Mouse (Mus musculus) liver, adult 2 months (tissue): Measurements from ENCODE around the gene Gprc5a. TPM values are rescaled to one million over a fixed set of nuclear protein-coding genes. Genes with fewer than 3 reads are reported as not detected.

Experiments
- DNase-seq: peaks from one replicate; pipeline ENCODE4 v3.0.0-alpha.2; 2011; ENCODE audit warnings: low read depth, low spot score; ENCODE audit errors: extremely low read depth
- H3K27ac ChIP-seq: fragments of 200-500 bp; replicated peaks from 2 replicates; pipeline ENCODE4 v1.5.1; 2012; ENCODE audit warnings: low read depth, mild to moderate bottlenecking, control low read depth, inconsistent platforms, low read length; ENCODE audit not compliant: insufficient read depth
- H3K27me3 ChIP-seq: fragments of 200-500 bp; 2 replicates; pipeline ENCODE4 v1.6.1; 2012; ENCODE audit warnings: mild to moderate bottlenecking, moderate library complexity, low read length, inconsistent platforms; ENCODE audit not compliant: control insufficient read depth, insufficient read depth
- H3K36me3 ChIP-seq: fragments of 200-500 bp; 2 replicates; pipeline ENCODE4 v1.6.1; 2012; ENCODE audit warnings: low read length, inconsistent platforms; ENCODE audit not compliant: control insufficient read depth, insufficient read depth
- H3K4me1 ChIP-seq: fragments of 200-500 bp; 2 replicates; pipeline ENCODE4 v1.6.1; 2011; ENCODE audit warnings: low read length; ENCODE audit not compliant: control insufficient read depth, insufficient read depth
- H3K4me3 ChIP-seq: fragments of 200-500 bp; 2 replicates; pipeline ENCODE4 v1.5.1; 2011; ENCODE audit warnings: low read depth, mild to moderate bottlenecking, control low read depth, low read length, moderate library complexity; ENCODE audit not compliant: insufficient read depth
- H3K79me2 ChIP-seq: fragments of 200-500 bp; 2 replicates; pipeline ENCODE4 v1.6.1; 2012; ENCODE audit warnings: inconsistent platforms, mild to moderate bottlenecking, low read length, moderate library complexity; ENCODE audit not compliant: control insufficient read depth, insufficient read depth
- H3K9ac ChIP-seq: fragments of 200-500 bp; 2 replicates; pipeline ENCODE4 v1.6.1; 2012; ENCODE audit warnings: low read depth, mild to moderate bottlenecking, control low read depth, inconsistent platforms, low read length
- CTCF ChIP-seq: fragments of 200-500 bp; IDR thresholded peaks from 2 replicates; pipeline ENCODE4 v1.5.1; 2011; ENCODE audit warnings: low read depth, low read length, control low read depth
- POLR2A ChIP-seq: fragments of 200-500 bp; IDR thresholded peaks from 2 replicates; pipeline ENCODE4 v1.6.1; 2011; ENCODE audit warnings: low read length, control low read depth; ENCODE audit not compliant: insufficient read depth; ENCODE audit errors: extremely low read depth
- WGBS: fragments of 180-500 bp; shearing (Covaris S2); methylation state at CpG from one replicate; pipeline ENCODE4 v1.1.7; 2018; 5-methylcytosine and 5-hydroxymethylcytosine counted together
- polyA plus RNA-seq: library from polyadenylated mRNA; depleted of rRNA; stranded (reverse); fragments of >200 nt; gene quantifications from 2 replicates; pipeline ENCODE4 v1.2.3, GENCODE M21; 2012; rRNA removed
- total RNA-seq: library from RNA; depleted of rRNA; stranded (reverse); fragments of >200 nt; gene quantifications from 2 replicates; pipeline ENCODE4 v1.2.3, GENCODE M21; 2014; rRNA removed

Gene Gprc5a
- total and polyA plus RNA-seq, 2 experiments = 0.11 TPM; not detected in 1

DNA sequence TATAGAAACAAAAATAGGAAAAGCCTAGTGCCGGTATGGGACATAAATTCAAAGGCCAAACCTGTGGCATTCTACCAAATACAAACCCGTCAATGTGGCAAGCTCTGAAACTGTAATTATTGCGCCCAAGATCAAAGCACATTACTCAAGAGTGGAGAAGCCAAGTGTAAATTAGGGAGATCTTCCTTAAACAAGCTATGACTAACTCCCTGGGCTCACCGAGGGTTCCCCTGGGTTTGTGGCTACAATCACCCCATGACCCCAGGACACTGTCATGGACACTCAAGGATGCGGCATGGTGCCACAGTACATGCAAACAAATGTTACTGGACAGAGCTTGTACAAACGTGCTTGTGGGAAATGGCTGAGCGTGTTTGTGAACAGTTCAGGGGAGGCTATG lies 67.6 kb downstream of the Gprc5a start:
- Histone ChIP-seq H3K36me3 (peaks cover 17% of the 10 kb centered on the region), H3K27me3 (no peaks in the 10 kb centered on the region), H3K27ac (no peak overlapping the region), H3K4me1 (no peaks in the 10 kb centered on the region), H3K4me3 (no peak overlapping the region), H3K9ac (no peak overlapping the region), H3K79me2 (no peaks in the 10 kb centered on the region)
- WGBS = 65% methylated on average over 7 of the region's 7 CpGs
- no peak for DNase-seq
- TF ChIP-seq CTCF (no peak), POLR2A (no peak)

DNA sequence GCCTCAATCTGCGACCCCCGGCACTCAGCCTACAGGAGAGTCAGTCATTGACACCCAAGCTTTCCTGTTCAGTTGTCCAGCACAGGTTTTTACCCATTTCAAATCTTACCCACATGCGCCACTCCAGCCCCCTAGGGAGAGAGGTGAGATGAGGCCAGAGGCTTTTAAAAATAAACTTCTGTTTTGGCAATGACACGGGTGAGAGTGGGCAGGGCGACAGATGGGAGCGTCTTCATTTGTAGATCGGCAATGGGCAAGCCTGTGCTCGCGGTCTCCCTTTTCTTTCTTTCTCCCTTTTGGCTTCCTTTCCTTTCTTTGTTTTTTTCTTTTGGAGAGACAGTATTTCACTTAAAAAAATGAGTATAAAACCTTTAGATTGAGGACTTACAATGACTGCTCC lies 68.0 kb downstream of the Gprc5a start:
- TF ChIP-seq CTCF (no peak), POLR2A (no peak)

More for the DNA sequence above, 68.0 kb downstream of the Gprc5a start:
- 94% methylated on average over 9 of the region's 9 CpGs for WGBS
- no peaks in the 10 kb centered on the region for H3K4me1 ChIP-seq
- H3K9ac ChIP-seq = no peak overlapping the region
- no peak for DNase-seq
- H3K79me2 ChIP-seq = no peaks in the 10 kb centered on the region
- H3K36me3 ChIP-seq = peaks cover 21% of the 10 kb centered on the region
- no peaks in the 10 kb centered on the region for H3K27me3 ChIP-seq
- no peak overlapping the region for H3K27ac ChIP-seq
- no peak overlapping the region for H3K4me3 ChIP-seq

Other genes with a start within 250 kb of the Gprc5a start
- 48.5 and 49.5 TPM in 2 replicates for gene Crebl2, start 235.5 kb upstream of the Gprc5a start, total RNA-seq
- gene Crebl2, start 235.5 kb upstream of the Gprc5a start, polyA plus RNA-seq = 20.9 and 23.2 TPM in 2 replicates
- gene Gpr19, start 167.1 kb upstream of the Gprc5a start, total RNA-seq = 4.7 and 4.8 TPM in 2 replicates
- 4.9 and 6.9 TPM in 2 replicates for gene Gpr19, start 167.1 kb upstream of the Gprc5a start, polyA plus RNA-seq
- 14.4 and 16.2 TPM in 2 replicates for gene Cdkn1b, start 145.2 kb upstream of the Gprc5a start, total RNA-seq
- gene Cdkn1b, start 145.2 kb upstream of the Gprc5a start, polyA plus RNA-seq = 7.1 and 8.6 TPM in 2 replicates
- gene Apold1, start 83.9 kb upstream of the Gprc5a start, total RNA-seq = 0.55 and 1.0 TPM in 2 replicates
- 0.40 and 0.49 TPM in 2 replicates for gene Apold1, start 83.9 kb upstream of the Gprc5a start, polyA plus RNA-seq
- 25.6 and 26.7 TPM in 2 replicates for gene Ddx47, start 54.0 kb upstream of the Gprc5a start, total RNA-seq
- 22.2 and 26.4 TPM in 2 replicates for gene Ddx47, start 54.0 kb upstream of the Gprc5a start, polyA plus RNA-seq
- not detected in 2 replicates for gene Gprc5d, start 52.6 kb downstream of the Gprc5a start, total RNA-seq
- gene Gprc5d, start 52.6 kb downstream of the Gprc5a start, polyA plus RNA-seq = 0.17 TPM in 1 of 2 replicates, not detected in the other
- 14.8 and 15.3 TPM in 2 replicates for gene Fam234b, start 132.3 kb downstream of the Gprc5a start, total RNA-seq
- 14.8 and 15.1 TPM in 2 replicates for gene Fam234b, start 132.3 kb downstream of the Gprc5a start, polyA plus RNA-seq
- 282 and 334 TPM in 2 replicates for gene Hebp1, start 132.4 kb downstream of the Gprc5a start, total RNA-seq
- gene Hebp1, start 132.4 kb downstream of the Gprc5a start, polyA plus RNA-seq = 290 and 317 TPM in 2 replicates
- gene Gsg1, start 188.7 kb downstream of the Gprc5a start, total RNA-seq = 0.13 TPM in 1 of 2 replicates, not detected in the other
- gene Gsg1, start 188.7 kb downstream of the Gprc5a start, polyA plus RNA-seq = 0.16 and 0.29 TPM in 2 replicates
- not detected in 2 replicates for gene Pbp2, start 244.8 kb downstream of the Gprc5a start, total RNA-seq
- gene Pbp2, start 244.8 kb downstream of the Gprc5a start, polyA plus RNA-seq = not detected in 2 replicates